Mouse (Mus musculus) lung, embryonic 14.5 days (tissue): ENCODE data around the gene Tulp2. TPM values are rescaled to one million over a fixed set of nuclear protein-coding genes. Genes with fewer than 3 reads are reported as not detected.
A peak's percentile ranks its signal among the peaks of the same experiment; 100 is the strongest.

ENCODE experiments used
- ATAC-seq: fragments of 200-750 bp; cut with Nextera tagmentation; 2 replicates; pipeline ENCODE4 v1.8.0; 2017; ENCODE audit warnings: mild to moderate bottlenecking, moderate TSS enrichment, moderate library complexity; ENCODE audit not compliant: insufficient read depth
- DNase-seq: peaks from one replicate; pipeline ENCODE4 v3.0.0-alpha.2; 2015
- H3K27ac ChIP-seq: fragments of 300-500 bp; sonication (generic); 2 replicates; pipeline ENCODE4 v1.5.1; 2014; ENCODE audit warnings: low read depth, mild to moderate bottlenecking, moderate library complexity
- H3K27me3 ChIP-seq: fragments of 300-500 bp; sonication (generic); 2 replicates; pipeline ENCODE4 v1.6.1; 2014; ENCODE audit warnings: low read length, control low read depth; ENCODE audit not compliant: insufficient read depth
- H3K36me3 ChIP-seq: fragments of 300-500 bp; sonication (generic); 2 replicates; pipeline ENCODE4 v1.6.1; 2014; ENCODE audit warnings: control low read depth; ENCODE audit not compliant: insufficient read depth
- H3K4me1 ChIP-seq: fragments of 300-500 bp; sonication (generic); 2 replicates; pipeline ENCODE4 v1.6.1; 2014; ENCODE audit warnings: antibody characterized with exemption, control low read depth; ENCODE audit not compliant: insufficient read depth
- H3K4me2 ChIP-seq: fragments of 300-500 bp; sonication (generic); 2 replicates; pipeline ENCODE4 v1.6.1; 2014; ENCODE audit warnings: mild to moderate bottlenecking
- H3K4me3 ChIP-seq: fragments of 300-500 bp; sonication (generic); 2 replicates; pipeline ENCODE4 v1.5.1; 2014; ENCODE audit warnings: low read depth, low read length
- H3K9ac ChIP-seq: fragments of 300-500 bp; sonication (generic); 2 replicates; pipeline ENCODE4 v1.6.1; 2014
- H3K9me3 ChIP-seq: fragments of 300-500 bp; sonication (generic); 2 replicates; pipeline ENCODE4 v1.6.1; 2016; ENCODE audit warnings: low read depth, low read length, control low read depth
- CTCF ChIP-seq: IDR thresholded peaks from 2 replicates; pipeline ENCODE4 v1.5.1; 2016; ENCODE audit warnings: antibody characterized with exemption, low read depth
- WGBS: fragments of 180-500 bp; shearing (Covaris S2); extraction: QIAGEN DNeasy Blood & Tissue Kit; methylation state at CpG from one replicate; pipeline ENCODE4 v1.1.7; 2014; 5-methylcytosine and 5-hydroxymethylcytosine counted together
- polyA plus RNA-seq: library from polyadenylated mRNA; unstranded; fragments of >200 nt; fragmentation: Nextera tagmentation; extraction: Ambion mirVana; gene quantifications from 2 replicates; pipeline ENCODE4 v1.2.1, GENCODE M21; 2014

Gene Tulp2
- 0.47 and 0.86 TPM in 2 replicates for polyA plus RNA-seq

DNA sequence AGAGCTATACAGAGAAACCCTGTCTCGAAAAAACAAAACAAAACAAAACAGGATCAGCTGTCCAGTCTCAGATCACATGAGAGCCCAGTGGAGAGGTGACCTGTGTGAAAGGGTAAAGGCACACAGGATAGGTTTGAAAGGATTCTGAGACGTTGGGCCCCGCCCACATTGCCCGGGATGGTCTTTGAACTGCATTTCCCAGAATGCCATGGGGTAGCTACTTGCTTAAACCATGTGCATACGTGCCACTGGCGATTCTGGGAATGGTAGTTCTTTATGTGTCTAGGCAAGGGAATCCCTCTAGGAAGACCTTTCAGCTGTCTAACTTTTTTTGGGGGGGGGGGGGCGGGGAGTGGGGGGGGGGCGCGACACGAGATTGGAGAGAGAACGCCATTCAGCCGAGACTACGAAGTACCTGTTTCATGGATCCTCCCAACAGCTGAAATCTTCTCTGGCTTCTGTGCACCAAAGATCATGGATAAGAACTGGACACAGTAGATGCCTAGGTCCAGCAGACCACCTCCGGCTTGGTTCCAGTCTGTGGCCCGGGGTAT is at the start of gene Tulp2:
Gene Tulp2, plus strand, starts transcription at position 504 of the 554 bp plus-strand sequence.
- no peaks in the 10 kb centered on the region for H3K36me3 ChIP-seq
- TF ChIP-seq CTCF, result no peak
- no peaks in the 10 kb centered on the region for H3K9me3 ChIP-seq
- no peak within 1 kb of the TSS for H3K4me2 ChIP-seq
- peak; percentile 78 for DNase-seq
- WGBS, result 57% methylated on average over 15 of the region's 15 CpGs
- H3K9ac ChIP-seq, result no peak within 1 kb of the TSS
- ATAC-seq, result peak; percentile 62
- H3K27ac ChIP-seq, result no peak within 1 kb of the TSS
- H3K4me3 ChIP-seq, result no peak within 1 kb of the TSS
- no peaks in the 10 kb centered on the region for H3K4me1 ChIP-seq
- no peaks in the 10 kb centered on the region for H3K27me3 ChIP-seq

DNA sequence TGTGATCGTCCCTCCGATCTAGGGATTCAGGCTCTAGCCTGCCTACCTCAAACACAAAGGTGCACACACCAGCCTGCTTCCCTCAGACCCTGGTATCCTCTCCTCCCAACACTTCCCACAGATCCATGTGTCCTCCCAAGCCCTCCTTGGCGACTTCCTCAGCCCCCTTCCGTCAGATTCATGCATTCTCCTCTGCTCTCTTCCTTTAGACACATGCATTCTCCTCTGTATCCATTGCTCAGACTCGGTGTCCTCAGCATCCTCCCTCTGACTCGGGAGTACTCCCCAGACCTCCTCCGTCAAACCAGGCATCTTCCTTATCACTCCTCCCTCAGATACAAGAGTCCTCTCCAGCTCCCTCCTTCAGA is 47.9 kb upstream of the Tulp2 start:
- H3K27me3 ChIP-seq, result no peaks in the 10 kb centered on the region
- peak overlapping the region; percentile 87 for H3K4me3 ChIP-seq
- peak overlapping the region; percentile 89 for H3K27ac ChIP-seq
- TF ChIP-seq CTCF, result no peak
- peaks cover 19% of the 10 kb centered on the region for H3K4me1 ChIP-seq
- under 1% methylated on average over 7 of the region's 7 CpGs for WGBS
- H3K9me3 ChIP-seq, result no peaks in the 10 kb centered on the region
- H3K36me3 ChIP-seq, result peaks cover 31% of the 10 kb centered on the region
- H3K4me2 ChIP-seq, result peak overlapping the region; percentile 98
- DNase-seq, result no peak
- ATAC-seq, result no peak
- H3K9ac ChIP-seq, result peak overlapping the region; percentile 93

- peaks cover 19% of the 10 kb centered on the region for H3K4me1 ChIP-seq
- H3K9ac ChIP-seq, result peak within 1 kb of the TSS; percentile 93
- no peaks in the 10 kb centered on the region for H3K27me3 ChIP-seq
- H3K9me3 ChIP-seq, result no peaks in the 10 kb centered on the region
- peak; percentile 99 for TF ChIP-seq CTCF
- H3K27ac ChIP-seq, result peak within 1 kb of the TSS; percentile 89
- ATAC-seq (peak; percentile 97), DNase-seq (peak; percentile 100)
- H3K36me3 ChIP-seq, result peaks cover 27% of the 10 kb centered on the region
- H3K4me2 ChIP-seq, result peak within 1 kb of the TSS; percentile 98
- H3K4me3 ChIP-seq, result peak within 1 kb of the TSS; percentile 87
- WGBS, result under 1% methylated on average over 45 of the region's 45 CpGs
These were observed 47.3 kb upstream of the Tulp2 start, which contains the start of gene Gys1 for GRCm38 (mm10) chr7:45434203-45435015. Gene Gys1 (plus strand): TSS chr7:45434844.

GRCm38 (mm10) chr7:45435038-45435437 is 46.6 kb upstream of the Tulp2 start:
- no peak; the same call in none of the 2 replicates for ATAC-seq
- Histone ChIP-seq H3K27me3 (no peaks in the 10 kb centered on the region), H3K36me3 (peaks cover 26% of the 10 kb centered on the region), H3K4me2 (peak overlapping the region; percentile 98), H3K27ac (peak overlapping the region; percentile 82), H3K4me3 (peak overlapping the region; percentile 87), H3K9ac (peak overlapping the region; percentile 82), H3K4me1 (peaks cover 19% of the 10 kb centered on the region), H3K9me3 (no peaks in the 10 kb centered on the region)
- TF ChIP-seq CTCF, result no peak
- WGBS, result under 1% methylated on average over 16 of the region's 16 CpGs
- peak; percentile 58 for DNase-seq

- ATAC-seq (no peak), DNase-seq (no peak)
- Histone ChIP-seq H3K9ac (no peak overlapping the region), H3K27ac (no peak overlapping the region), H3K27me3 (no peaks in the 10 kb centered on the region), H3K36me3 (peaks cover 23% of the 10 kb centered on the region), H3K4me3 (peak overlapping the region; percentile 87; the same call in 1 of the 2 replicates), H3K9me3 (no peaks in the 10 kb centered on the region), H3K4me2 (peak overlapping the region; percentile 98; the same call in 1 of the 2 replicates), H3K4me1 (peaks cover 19% of the 10 kb centered on the region)
- no peak for TF ChIP-seq CTCF
- 75% methylated on average over 5 of the region's 5 CpGs for WGBS
These were observed 45.2 kb upstream of the Tulp2 start for GRCm38 (mm10) chr7:45436444-45436843.

GRCm38 (mm10) chr7:45437046-45437445 is 44.6 kb upstream of the Tulp2 start:
- DNase-seq, result peak; percentile 39
- H3K4me1 ChIP-seq, result peaks cover 19% of the 10 kb centered on the region
- ATAC-seq, result no peak
- TF ChIP-seq CTCF, result no peak
- H3K9ac ChIP-seq, result no peak overlapping the region
- no peak overlapping the region; the same call in 1 of the 2 replicates for H3K4me3 ChIP-seq
- no peak overlapping the region for H3K27ac ChIP-seq
- no peaks in the 10 kb centered on the region for H3K9me3 ChIP-seq
- 41% methylated on average over 6 of the region's 6 CpGs for WGBS
- H3K36me3 ChIP-seq, result peaks cover 20% of the 10 kb centered on the region; the same call in 1 of the 2 replicates
- H3K4me2 ChIP-seq, result peak overlapping the region; percentile 21; the same call in 1 of the 2 replicates
- H3K27me3 ChIP-seq, result no peaks in the 10 kb centered on the region
